Mouse (Mus musculus): ENCODE data around the gene Dnajc1. TPM values are rescaled to one million over a fixed set of nuclear protein-coding genes. Genes with fewer than 3 reads are reported as not detected.

The Dnajc1 gene
- polyA plus RNA-seq, 1 experiment from 2014 or later = 35.5 TPM

DNA sequence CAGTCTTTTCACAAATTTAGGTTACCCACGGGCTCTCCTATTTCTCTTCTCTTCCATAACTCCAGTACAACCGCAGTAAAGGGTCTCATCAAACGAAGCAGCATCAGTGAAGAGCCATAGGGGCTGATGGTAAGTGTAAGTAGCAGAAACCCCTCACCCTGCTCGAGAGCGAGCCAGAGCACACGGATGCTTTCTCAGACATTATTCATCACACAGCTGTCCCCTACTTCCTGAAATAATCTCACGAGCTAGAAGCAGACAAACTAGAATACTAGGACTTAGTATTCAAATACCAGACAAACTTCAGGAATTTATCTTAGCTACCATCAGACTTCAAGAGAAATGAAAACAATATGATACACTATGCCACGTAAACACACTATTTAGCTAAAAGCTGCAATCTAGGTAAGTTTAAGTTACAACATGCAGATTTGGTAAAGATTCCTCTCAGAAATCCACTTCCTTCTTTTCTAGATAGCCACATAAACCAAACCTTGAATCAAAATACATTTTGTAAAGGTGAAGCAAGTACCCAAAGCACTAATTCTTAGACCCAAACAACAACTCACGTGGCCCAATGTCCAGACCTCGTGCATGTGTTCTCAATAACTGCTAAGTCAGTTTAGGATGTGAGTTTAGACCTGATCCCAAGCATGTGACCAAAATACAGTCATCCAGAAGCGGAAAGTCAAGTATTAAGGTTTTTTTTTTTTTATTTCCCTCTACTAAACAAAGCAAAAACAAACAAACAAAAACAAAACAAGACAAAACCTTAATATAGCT, 20.0 kb downstream of the Dnajc1 start:
- H3K27ac ChIP-seq (ENCODE audit: low read depth, low read length) = no peak overlapping the region
- WGBS = 73% methylated on average over 11 of the region's 11 CpGs

DNA sequence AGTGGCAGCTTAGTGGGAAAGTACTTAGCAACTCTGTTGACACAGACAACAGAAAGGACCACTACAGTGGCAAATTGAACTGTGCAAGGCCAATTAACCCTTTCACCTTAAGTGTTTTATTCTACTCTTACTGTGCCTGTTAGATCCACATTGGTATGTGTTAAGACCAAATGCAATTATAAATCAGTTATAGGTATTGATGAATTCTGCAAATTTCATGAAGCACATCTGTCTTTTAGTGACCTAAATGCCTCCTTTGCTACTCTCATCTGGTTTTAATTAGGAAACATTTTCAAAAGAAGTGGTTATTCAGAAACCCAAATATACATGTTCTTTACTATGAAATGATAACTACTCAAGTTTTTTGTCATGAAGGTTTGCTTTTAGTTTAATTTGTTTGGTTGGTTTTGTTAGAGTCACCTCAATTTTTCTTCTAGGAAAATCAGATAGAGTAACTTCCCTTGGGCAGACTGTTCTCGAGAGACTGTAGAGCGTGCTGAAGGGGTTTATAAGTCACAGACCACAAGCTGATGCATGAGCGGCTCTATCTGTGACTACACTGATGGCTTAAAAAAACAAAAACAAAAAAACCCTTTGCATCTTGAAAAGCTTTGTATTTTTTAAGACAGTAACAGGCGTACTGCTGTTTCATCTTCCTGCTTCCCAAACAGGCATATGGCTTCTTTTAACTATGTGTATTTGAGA, 21.7 kb downstream of the Dnajc1 start:
- Histone ChIP-seq H3K27me3 (ENCODE audit: control insufficient read depth, insufficient read depth, low read length) (no peaks in the 10 kb centered on the region), H3K9ac (ENCODE audit: low read depth, low read length) (no peak overlapping the region), H3K9me3 (ENCODE audit: control insufficient read depth, low read length) (no peaks in the 10 kb centered on the region), H3K4me3 (ENCODE audit: low read depth, low read length) (no peak overlapping the region), H3K4me1 (replicated peaks; ENCODE audit: control insufficient read depth, insufficient read depth, low read length) (no peaks in the 10 kb centered on the region), H3K36me3 (ENCODE audit: control insufficient read depth, insufficient read depth, low read length) (no peaks in the 10 kb centered on the region), H3K27ac (ENCODE audit: low read depth, low read length) (no peak overlapping the region), H3K4me2 (replicated peaks; ENCODE audit: low read depth, low read length) (no peak overlapping the region)
- ATAC-seq (ENCODE audit: low FRiP score) (no peak), DNase-seq (ENCODE audit: low spot score) (peak; percentile 15)
- 63% methylated on average over 4 of the region's 4 CpGs for WGBS

More for the DNA sequence above, 20.0 kb downstream of the Dnajc1 start:
- Histone ChIP-seq H3K4me3 (ENCODE audit: low read depth, low read length) (no peak overlapping the region), H3K9ac (ENCODE audit: low read depth, low read length) (no peak overlapping the region), H3K36me3 (ENCODE audit: control insufficient read depth, insufficient read depth, low read length) (no peaks in the 10 kb centered on the region), H3K4me2 (replicated peaks; ENCODE audit: low read depth, low read length) (no peak overlapping the region), H3K9me3 (ENCODE audit: control insufficient read depth, low read length) (no peaks in the 10 kb centered on the region), H3K4me1 (replicated peaks; ENCODE audit: control insufficient read depth, insufficient read depth, low read length) (no peaks in the 10 kb centered on the region), H3K27me3 (ENCODE audit: control insufficient read depth, insufficient read depth, low read length) (no peaks in the 10 kb centered on the region)
- DNase-seq (ENCODE audit: low spot score) (no peak), ATAC-seq (ENCODE audit: low FRiP score) (no peak)

DNA sequence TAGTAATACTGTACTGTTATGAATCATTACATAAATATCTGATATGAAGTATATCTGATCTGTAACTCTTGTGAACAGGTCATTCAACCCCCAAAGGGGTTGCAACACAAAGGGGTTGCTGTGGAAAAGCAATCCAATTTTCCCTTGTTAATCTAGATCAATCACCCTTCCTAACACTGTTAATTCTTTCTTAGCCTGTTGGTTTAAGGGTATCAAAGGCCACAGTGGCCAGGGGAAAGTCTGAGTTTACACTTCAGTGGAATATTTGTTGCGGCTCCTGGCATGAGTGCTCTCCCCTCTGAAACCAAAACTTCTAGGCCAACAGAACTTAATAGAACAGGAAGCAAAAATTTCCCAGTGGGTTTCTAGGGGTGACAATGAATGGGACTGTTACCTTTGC, 28.2 kb downstream of the Dnajc1 start:
- H3K27me3 ChIP-seq (ENCODE audit: control insufficient read depth, insufficient read depth, low read length) = no peaks in the 10 kb centered on the region
- no peak overlapping the region for H3K4me2 ChIP-seq (replicated peaks; ENCODE audit: low read depth, low read length)
- no peaks in the 10 kb centered on the region for H3K4me1 ChIP-seq (replicated peaks; ENCODE audit: control insufficient read depth, insufficient read depth, low read length)
- ATAC-seq (ENCODE audit: low FRiP score) = no peak
- H3K9me3 ChIP-seq (ENCODE audit: control insufficient read depth, low read length) = no peaks in the 10 kb centered on the region
- no peaks in the 10 kb centered on the region for H3K36me3 ChIP-seq (ENCODE audit: control insufficient read depth, insufficient read depth, low read length)
- H3K27ac ChIP-seq (ENCODE audit: low read depth, low read length) = no peak overlapping the region
- no peak for DNase-seq (ENCODE audit: low spot score)
- 97% methylated on average over 1 of the region's 1 CpGs for WGBS
- no peak overlapping the region for H3K4me3 ChIP-seq (ENCODE audit: low read depth, low read length)
- H3K9ac ChIP-seq (ENCODE audit: low read depth, low read length) = no peak overlapping the region

DNA sequence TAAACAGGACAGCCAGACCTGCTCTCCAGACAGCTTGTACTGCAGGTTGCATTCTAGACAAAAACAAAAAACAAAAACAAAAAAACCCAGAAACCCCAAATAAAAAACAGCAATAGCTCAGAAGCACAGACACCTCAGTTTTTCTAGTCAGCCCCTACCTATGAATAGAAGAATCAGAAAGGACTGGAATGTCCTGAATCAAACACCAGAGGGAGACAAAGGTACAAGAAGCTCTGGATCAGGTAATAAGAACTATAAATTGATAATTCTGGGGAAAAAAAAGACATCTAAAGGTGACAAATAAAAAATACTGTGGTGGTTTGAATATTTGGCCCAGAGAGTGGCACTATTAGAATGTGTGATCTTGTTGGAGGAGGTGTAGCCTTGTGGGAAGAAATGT, 37.3 kb downstream of the Dnajc1 start:
- no peak for ATAC-seq (ENCODE audit: low FRiP score)
- Histone ChIP-seq H3K36me3 (ENCODE audit: control insufficient read depth, insufficient read depth, low read length) (no peaks in the 10 kb centered on the region), H3K27ac (ENCODE audit: low read depth, low read length) (no peak overlapping the region), H3K9me3 (ENCODE audit: control insufficient read depth, low read length) (no peaks in the 10 kb centered on the region), H3K4me3 (ENCODE audit: low read depth, low read length) (no peak overlapping the region), H3K27me3 (ENCODE audit: control insufficient read depth, insufficient read depth, low read length) (no peaks in the 10 kb centered on the region), H3K4me2 (replicated peaks; ENCODE audit: low read depth, low read length) (no peak overlapping the region), H3K4me1 (replicated peaks; ENCODE audit: control insufficient read depth, insufficient read depth, low read length) (no peaks in the 10 kb centered on the region), H3K9ac (ENCODE audit: low read depth, low read length) (no peak overlapping the region)
- DNase-seq (ENCODE audit: low spot score) = no peak

DNA sequence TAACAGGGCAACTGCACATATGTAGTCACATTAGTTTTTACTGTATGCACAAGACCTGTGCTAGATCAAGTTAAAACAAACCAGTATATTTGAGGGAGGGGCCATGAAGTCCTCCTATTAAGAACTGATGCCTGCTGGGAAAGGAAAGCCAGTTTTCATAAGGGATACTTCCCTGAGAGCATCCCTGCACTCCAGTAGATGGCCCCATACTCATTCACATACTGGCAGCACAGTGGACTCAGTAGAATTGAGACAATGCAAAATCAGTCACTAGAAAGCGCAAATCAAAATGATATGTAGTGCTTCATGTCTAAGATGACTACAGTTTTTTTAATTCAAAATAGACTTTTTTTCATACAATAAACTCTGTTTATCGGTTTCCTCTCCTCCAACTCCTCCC, 40.0 kb downstream of the Dnajc1 start:
- Histone ChIP-seq H3K4me2 (replicated peaks; ENCODE audit: low read depth, low read length) (no peak overlapping the region), H3K4me3 (ENCODE audit: low read depth, low read length) (no peak overlapping the region), H3K9me3 (ENCODE audit: control insufficient read depth, low read length) (no peaks in the 10 kb centered on the region), H3K27me3 (ENCODE audit: control insufficient read depth, insufficient read depth, low read length) (no peaks in the 10 kb centered on the region), H3K4me1 (replicated peaks; ENCODE audit: control insufficient read depth, insufficient read depth, low read length) (no peaks in the 10 kb centered on the region), H3K27ac (ENCODE audit: low read depth, low read length) (no peak overlapping the region), H3K36me3 (ENCODE audit: control insufficient read depth, insufficient read depth, low read length) (no peaks in the 10 kb centered on the region), H3K9ac (ENCODE audit: low read depth, low read length) (no peak overlapping the region)
- 91% methylated on average over 2 of the region's 2 CpGs for WGBS
- no peak for DNase-seq (ENCODE audit: low spot score)
- ATAC-seq (ENCODE audit: low FRiP score) = no peak

DNA sequence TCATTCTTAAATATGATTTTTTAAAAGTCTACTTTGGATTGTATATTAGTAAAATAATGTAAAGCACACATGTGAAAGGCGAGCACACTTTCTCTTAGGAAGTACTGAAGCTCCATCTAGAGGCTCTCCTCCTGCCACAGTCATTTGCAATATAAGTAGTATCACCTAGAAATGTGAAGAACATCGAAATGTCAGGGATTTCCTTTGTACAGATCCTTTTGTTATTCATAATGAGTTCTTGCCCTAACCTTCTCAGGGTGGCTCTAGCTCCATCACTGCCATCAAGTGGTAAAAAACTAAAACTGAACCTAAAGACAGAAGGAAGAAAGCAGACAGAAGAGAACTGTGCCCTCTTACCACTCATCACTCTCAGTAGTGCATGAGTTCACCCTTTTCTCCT, 49.2 kb downstream of the Dnajc1 start:
- Histone ChIP-seq H3K4me2 (replicated peaks; ENCODE audit: low read depth, low read length) (no peak overlapping the region), H3K4me1 (replicated peaks; ENCODE audit: control insufficient read depth, insufficient read depth, low read length) (no peaks in the 10 kb centered on the region), H3K9ac (ENCODE audit: low read depth, low read length) (no peak overlapping the region), H3K36me3 (ENCODE audit: control insufficient read depth, insufficient read depth, low read length) (no peaks in the 10 kb centered on the region), H3K27ac (ENCODE audit: low read depth, low read length) (no peak overlapping the region), H3K27me3 (ENCODE audit: control insufficient read depth, insufficient read depth, low read length) (no peaks in the 10 kb centered on the region), H3K4me3 (ENCODE audit: low read depth, low read length) (no peak overlapping the region), H3K9me3 (ENCODE audit: control insufficient read depth, low read length) (no peaks in the 10 kb centered on the region)
- DNase-seq (ENCODE audit: low spot score) = peak; percentile 10
- peak; percentile 53; the same call in 1 of the 2 replicates for ATAC-seq (ENCODE audit: low FRiP score)
- 58% methylated on average over 2 of the region's 2 CpGs for WGBS

DNA sequence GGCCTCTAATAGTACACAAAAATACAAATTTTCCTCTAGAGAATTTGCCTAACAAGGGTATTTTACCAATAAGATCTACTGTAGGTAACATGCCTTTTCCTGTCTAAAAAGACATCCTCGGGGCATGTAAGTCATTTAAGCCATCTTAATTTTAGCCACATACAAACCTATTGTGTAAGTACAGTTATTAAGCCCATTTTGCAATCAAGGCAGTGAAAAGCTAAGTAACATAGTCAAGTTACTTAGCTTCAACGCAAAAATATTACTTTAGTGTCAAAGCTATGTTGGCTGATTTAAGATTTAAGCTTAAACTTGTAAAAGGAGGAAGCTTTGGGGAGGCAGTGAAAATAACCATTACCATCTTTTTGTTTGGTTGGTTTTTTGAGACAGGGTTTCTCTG, 74.0 kb downstream of the Dnajc1 start:
- Histone ChIP-seq H3K4me1 (replicated peaks; ENCODE audit: control insufficient read depth, insufficient read depth, low read length) (no peaks in the 10 kb centered on the region), H3K27ac (ENCODE audit: low read depth, low read length) (no peak overlapping the region), H3K27me3 (ENCODE audit: control insufficient read depth, insufficient read depth, low read length) (no peaks in the 10 kb centered on the region), H3K9ac (ENCODE audit: low read depth, low read length) (no peak overlapping the region), H3K4me3 (ENCODE audit: low read depth, low read length) (no peak overlapping the region), H3K4me2 (replicated peaks; ENCODE audit: low read depth, low read length) (no peak overlapping the region), H3K36me3 (ENCODE audit: control insufficient read depth, insufficient read depth, low read length) (no peaks in the 10 kb centered on the region), H3K9me3 (ENCODE audit: control insufficient read depth, low read length) (0 out of 2 replicates have a peak, but pooled peaks cover 2% of the 10 kb centered on the region)
- no peak for ATAC-seq (ENCODE audit: low FRiP score)
- DNase-seq (ENCODE audit: low spot score) = no peak
- 88% methylated on average over 2 of the region's 2 CpGs for WGBS

DNA sequence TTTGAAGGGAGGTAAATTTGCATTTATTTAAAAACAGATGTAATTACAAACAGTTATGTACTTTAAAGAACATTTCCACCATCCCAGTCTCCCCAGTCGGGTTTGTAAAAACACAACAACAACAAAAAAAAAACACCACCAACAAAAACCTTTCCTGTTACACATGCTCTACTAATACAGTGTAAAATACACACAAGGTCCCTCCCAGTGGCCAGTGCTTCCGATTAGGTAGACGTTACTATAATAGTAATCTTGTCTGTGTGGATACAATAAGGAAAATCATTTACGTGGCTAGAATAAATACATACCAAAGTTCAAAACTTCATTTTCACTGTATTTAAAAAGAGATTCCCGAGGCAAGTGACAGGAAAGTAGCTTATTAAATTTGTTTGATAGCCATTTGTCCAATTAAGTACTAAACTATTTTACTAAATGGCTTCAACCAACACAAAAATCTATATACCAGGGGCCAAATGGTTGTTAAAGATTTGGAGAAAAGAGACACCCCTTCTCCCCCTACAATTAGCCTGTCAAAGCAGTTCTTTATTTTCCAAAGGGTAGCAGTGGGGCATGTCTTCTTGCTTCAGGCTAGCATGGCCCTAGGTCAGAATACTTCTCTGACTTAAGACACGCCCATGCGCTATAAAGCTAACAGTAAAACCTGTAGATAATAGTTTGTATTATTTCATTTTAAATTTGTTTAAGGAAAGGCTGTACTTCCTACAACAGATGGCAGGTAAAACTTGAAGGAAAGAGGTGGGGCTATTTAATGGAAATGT, 74.9 kb downstream of the Dnajc1 start:
- no peak overlapping the region for H3K4me3 ChIP-seq (ENCODE audit: low read depth, low read length)
- 0 out of 2 replicates have a peak, but pooled peaks cover 2% of the 10 kb centered on the region for H3K9me3 ChIP-seq (ENCODE audit: control insufficient read depth, low read length)
- ATAC-seq (ENCODE audit: low FRiP score) (no peak), DNase-seq (ENCODE audit: low spot score) (no peak)
- WGBS = 81% methylated on average over 7 of the region's 7 CpGs
- H3K9ac ChIP-seq (ENCODE audit: low read depth, low read length) = no peak overlapping the region
- H3K27me3 ChIP-seq (ENCODE audit: control insufficient read depth, insufficient read depth, low read length) = no peaks in the 10 kb centered on the region
- no peak overlapping the region for H3K27ac ChIP-seq (ENCODE audit: low read depth, low read length)
- H3K36me3 ChIP-seq (ENCODE audit: control insufficient read depth, insufficient read depth, low read length) = no peaks in the 10 kb centered on the region
- no peak overlapping the region for H3K4me2 ChIP-seq (replicated peaks; ENCODE audit: low read depth, low read length)
- H3K4me1 ChIP-seq (replicated peaks; ENCODE audit: control insufficient read depth, insufficient read depth, low read length) = no peaks in the 10 kb centered on the region
